Mouse (Mus musculus): ENCODE data around the gene Ndufb8.

- TF ChIP-seq CTCF (IDR thresholded peaks at IDR 0.05; ENCODE audit: extremely low read depth, insufficient read length, insufficient replicate concordance, low read depth, low read length) (no peak), POLR2A (IDR thresholded peaks at IDR 0.05; ENCODE audit: low read depth, low read length) (no peak)
Measured at GRCm38 (mm10) chr19:44515769-44516168, 39.5 kb downstream of the Ndufb8 start.
